Mouse (Mus musculus) MEL (cell line): Measurements from ENCODE around the gene Gatad2a. TPM values are rescaled to one million over a fixed set of nuclear protein-coding genes. Genes with fewer than 3 reads are reported as not detected.

Experiments used
- DNase-seq: peaks from one replicate; pipeline ENCODE4 v3.0.0; 2011; ENCODE audit warnings: low read depth, low spot score
- H3K27ac ChIP-seq: 2 replicates; pipeline ENCODE4 v1.5.1; 2012; ENCODE audit warnings: low read depth, mild to moderate bottlenecking, control low read depth, low read length, moderate library complexity; ENCODE audit not compliant: control insufficient read depth
- H3K27me3 ChIP-seq, 2 experiments: fragments of 150-350 bp in 1 of 2; sonication (generic) in 1 of 2; 2 replicates each; pipeline ENCODE4 v1.6.1; 2012; ENCODE audit warnings: low read length in 2 of 2, mild to moderate bottlenecking in 2 of 2, improper control_type of control experiment in 1 of 2, moderate library complexity in 1 of 2; ENCODE audit not compliant: insufficient read depth in 2 of 2, control insufficient read depth in 1 of 2
- H3K36me3 ChIP-seq, 2 experiments: 2 replicates each; pipeline ENCODE4 v1.6.1; 2012 to 2014; ENCODE audit warnings: low read length in 2 of 2, improper control_type of control experiment in 1 of 2, inconsistent platforms in 1 of 2, mild to moderate bottlenecking in 1 of 2; ENCODE audit not compliant: insufficient read depth in 2 of 2, control insufficient read depth in 1 of 2
- H3K4me1 ChIP-seq, 2 experiments: fragments of 150-350 bp in 1 of 2; sonication (generic) in 1 of 2; 2 replicates each; pipeline ENCODE4 v1.6.1; 2012; ENCODE audit warnings: low read length in 2 of 2, improper control_type of control experiment in 1 of 2, mild to moderate bottlenecking in 1 of 2; ENCODE audit not compliant: insufficient read depth in 2 of 2, control insufficient read depth in 1 of 2
- H3K4me3 ChIP-seq, 2 experiments: fragments of 150-350 bp in 1 of 2; sonication (generic) in 1 of 2; 2 replicates each; pipeline ENCODE4 v1.5.1; 2012; ENCODE audit warnings: low read depth in 2 of 2, low read length in 2 of 2, mild to moderate bottlenecking in 2 of 2, moderate library complexity in 2 of 2, control low read depth in 1 of 2, improper control_type of control experiment in 1 of 2; ENCODE audit not compliant: control insufficient read depth in 1 of 2, insufficient read depth in 1 of 2
- H3K79me2 ChIP-seq: 2 replicates; pipeline ENCODE4 v1.6.1; 2012; ENCODE audit warnings: mild to moderate bottlenecking, low read length, moderate library complexity; ENCODE audit not compliant: control insufficient read depth, poor library complexity, insufficient read depth
- H3K9ac ChIP-seq: 2 replicates; pipeline ENCODE4 v1.6.1; 2012; ENCODE audit warnings: low read depth, mild to moderate bottlenecking, control low read depth, low read length, moderate library complexity; ENCODE audit not compliant: control insufficient read depth, poor library complexity, severe bottlenecking
- H3K9me3 ChIP-seq: fragments of 150-350 bp; sonication (generic); replicated peaks from 2 replicates; pipeline ENCODE4 v1.6.1; 2012; ENCODE audit warnings: mild to moderate bottlenecking, low read length, improper control_type of control experiment, moderate library complexity; ENCODE audit not compliant: insufficient read depth
- CHD1 ChIP-seq: IDR thresholded peaks from 2 replicates; pipeline ENCODE4 v1.6.1; 2012; ENCODE audit warnings: low read depth, mild to moderate bottlenecking, inconsistent platforms, low read length, improper control_type of control experiment
- GABPA ChIP-seq: IDR thresholded peaks from 2 replicates; pipeline ENCODE4 v1.6.1; 2012; ENCODE audit warnings: low read depth, mild to moderate bottlenecking, inconsistent platforms, low read length, improper control_type of control experiment, moderate library complexity
- JUND ChIP-seq: IDR thresholded peaks from 2 replicates; pipeline ENCODE4 v1.6.1; 2011; ENCODE audit warnings: low read depth, mild to moderate bottlenecking, improper control_type of control experiment, low read length
- KAT2A ChIP-seq: conservative IDR thresholded peaks from 2 replicates; pipeline ENCODE4 v1.6.1; 2012; ENCODE audit warnings: low read depth, low read length, improper control_type of control experiment, inconsistent platforms
- MAZ ChIP-seq: IDR thresholded peaks from 2 replicates; pipeline ENCODE4 v1.6.1; 2012; ENCODE audit warnings: low read depth, mild to moderate bottlenecking, inconsistent platforms, low read length, improper control_type of control experiment
- MYB ChIP-seq: IDR thresholded peaks from 2 replicates; pipeline ENCODE4 v1.6.1; 2011; ENCODE audit warnings: mild to moderate bottlenecking, low read depth, low read length, improper control_type of control experiment
- POLR2A ChIP-seq, 2 experiments: IDR thresholded peaks; 2 replicates each; pipeline ENCODE4 v1.6.1; 2011 to 2012; ENCODE audit warnings: low read length in 2 of 2, mild to moderate bottlenecking in 2 of 2, control low read depth in 1 of 2, improper control_type of control experiment in 1 of 2, low read depth in 1 of 2, moderate library complexity in 1 of 2; ENCODE audit not compliant: control insufficient read depth in 1 of 2, insufficient read depth in 1 of 2, poor library complexity in 1 of 2
- POLR2AphosphoS2 ChIP-seq: IDR thresholded peaks from 2 replicates; pipeline ENCODE4 v1.6.1; 2011; ENCODE audit warnings: low read length, improper control_type of control experiment
- POLR2AphosphoS5 ChIP-seq: IDR thresholded peaks from 2 replicates; pipeline ENCODE4 v1.6.1; 2012; ENCODE audit warnings: low read depth, borderline replicate concordance, mild to moderate bottlenecking, inconsistent platforms, low read length, moderate library complexity, mixed read lengths
- RAD21 ChIP-seq: IDR thresholded peaks from 2 replicates; pipeline ENCODE4 v1.6.1; 2011; ENCODE audit warnings: mild to moderate bottlenecking, low read depth, low read length, improper control_type of control experiment
- RCOR1 ChIP-seq: IDR thresholded peaks from 2 replicates; pipeline ENCODE4 v1.6.1; 2012; ENCODE audit warnings: low read depth, mild to moderate bottlenecking, inconsistent platforms, low read length, improper control_type of control experiment
- SIN3A ChIP-seq: IDR thresholded peaks from 2 replicates; pipeline ENCODE4 v1.6.1; 2012; ENCODE audit warnings: low read length, improper control_type of control experiment, inconsistent platforms
- TCF12 ChIP-seq: IDR thresholded peaks from 2 replicates; pipeline ENCODE4 v1.6.1; 2014; ENCODE audit warnings: low read depth, mild to moderate bottlenecking, inconsistent platforms, low read length, improper control_type of control experiment, moderate library complexity
- UBTF ChIP-seq: IDR thresholded peaks from 2 replicates; pipeline ENCODE4 v1.6.1; 2012; ENCODE audit warnings: low read depth, mild to moderate bottlenecking, inconsistent platforms, low read length, improper control_type of control experiment, moderate library complexity, borderline replicate concordance; ENCODE audit not compliant: insufficient read depth
- USF2 ChIP-seq, 2 experiments: IDR thresholded peaks; 2 replicates each; pipeline ENCODE4 v1.6.1; 2011 to 2012; ENCODE audit warnings: improper control_type of control experiment in 2 of 2, low read length in 2 of 2, borderline replicate concordance in 1 of 2, inconsistent platforms in 1 of 2, low read depth in 1 of 2, mild to moderate bottlenecking in 1 of 2; ENCODE audit not compliant: insufficient read depth in 1 of 2
- ZC3H11A ChIP-seq: IDR thresholded peaks from 2 replicates; pipeline ENCODE4 v1.6.1; 2012; ENCODE audit warnings: low read depth, mild to moderate bottlenecking, inconsistent platforms, low read length, improper control_type of control experiment
- ZKSCAN1 ChIP-seq: IDR thresholded peaks from 2 replicates; pipeline ENCODE4 v1.6.1; 2012; ENCODE audit warnings: low read depth, mild to moderate bottlenecking, inconsistent platforms, low read length, improper control_type of control experiment, moderate library complexity
- polyA plus RNA-seq, 2 experiments: library from polyadenylated mRNA; stranded (reverse) in 1 of 2; unstranded in 1 of 2; fragments of >175 nt in 1 of 2; fragments of >200 nt in 1 of 2; gene quantifications; 2 replicates each; pipeline versions ENCODE4 v1.2.1 to v1.2.4; 2012; ENCODE audit warnings: low replicate concordance in 2 of 2, low read depth in 1 of 2; ENCODE audit not compliant: insufficient read length in 2 of 2, insufficient read depth in 1 of 2, missing spikeins in 1 of 2
- total RNA-seq: library from RNA; depleted of rRNA; stranded (reverse); fragments of 300-350 nt; gene quantifications from 2 replicates; pipeline ENCODE4 v1.2.3, GENCODE M21; 2012

Gene Gatad2a
- total and polyA plus RNA-seq, 3 experiments, result 38.0 to 129 (median 111) TPM

GRCm38 (mm10) chr8:69907106-69907505, 89.1 kb downstream of the Gatad2a start:
- H3K36me3 ChIP-seq, result peaks cover 0 to 7% of the 10 kb centered on the region in 2 experiments; a peak in 3 of 4 replicates
- H3K9ac ChIP-seq, result no peak overlapping the region
- no peaks in the 10 kb centered on the region for H3K9me3 ChIP-seq
- H3K27ac ChIP-seq, result no peak overlapping the region
- peaks cover 0 to 15% of the 10 kb centered on the region in 2 experiments; a peak in 2 of 4 replicates for H3K4me1 ChIP-seq
- no peak overlapping the region for H3K4me3 ChIP-seq
- no peak for TF ChIP-seq KAT2A
- TF ChIP-seq ZC3H11A, result no peak
- TF ChIP-seq ZKSCAN1, result no peak
- TF ChIP-seq RCOR1, result no peak
- no peak for TF ChIP-seq MAZ
- no peak for TF ChIP-seq SIN3A
- TF ChIP-seq CHD1, result no peak
- no peak for TF ChIP-seq GABPA
- no peak for TF ChIP-seq RAD21
- TF ChIP-seq USF2 (IDR thresholded peaks at IDR 0.05; ENCODE audit: borderline replicate concordance in 1 of 2, insufficient read depth in 1 of 2, low read depth in 1 of 2, low read length in 2 of 2), result no peak
- no peak for TF ChIP-seq MYB
- no peak for TF ChIP-seq JUND
- no peak for TF ChIP-seq POLR2AphosphoS5
- peak; percentile 35 for DNase-seq
- H3K27me3 ChIP-seq, result no peaks in the 10 kb centered on the region
- peaks cover 8% of the 10 kb centered on the region for H3K79me2 ChIP-seq

- no peak overlapping the region for H3K27ac ChIP-seq
- no peaks in the 10 kb centered on the region for H3K27me3 ChIP-seq
- H3K4me3 ChIP-seq, result no peak overlapping the region
- H3K4me1 ChIP-seq, result peaks cover 0 to 15% of the 10 kb centered on the region in 2 experiments; a peak in 2 of 4 replicates
- no peak overlapping the region for H3K9ac ChIP-seq
- peaks cover 13% of the 10 kb centered on the region for H3K79me2 ChIP-seq
- DNase-seq, result no peak
- H3K9me3 ChIP-seq, result no peaks in the 10 kb centered on the region
- no peak for TF ChIP-seq TCF12
- TF ChIP-seq POLR2A (IDR thresholded peaks at IDR 0.05; ENCODE audit: control insufficient read depth in 1 of 2, insufficient read depth in 1 of 2, low read depth in 1 of 2, low read length in 2 of 2, poor library complexity in 1 of 2), result peak in 1 of 2 experiments; percentile 23; a peak in 1 of 4 replicates
- no peak for TF ChIP-seq UBTF
- TF ChIP-seq GABPA, result no peak
- no peak for TF ChIP-seq MYB
- TF ChIP-seq POLR2AphosphoS2, result peak; percentile 34; the same call in 1 of the 2 replicates
- H3K36me3 ChIP-seq, result peaks cover 0 to 7% of the 10 kb centered on the region in 2 experiments; a peak in 3 of 4 replicates
These were observed 89.9 kb downstream of the Gatad2a start for GRCm38 (mm10) chr8:69906260-69906659.
